Mouse (Mus musculus) adrenal gland, adult 8-10 months (tissue): ENCODE measurements around the gene Hsd11b1. TPM values are rescaled to one million over a fixed set of nuclear protein-coding genes. Genes with fewer than 3 reads are reported as not detected.
A peak's percentile ranks its signal among the peaks of the same experiment; 100 is the strongest.

Source experiments
- DNase-seq: peaks from one replicate; pipeline ENCODE4 v3.0.0; 2022
- total RNA-seq, 4 experiments: library from RNA; stranded (reverse); gene quantifications; 2 replicates each; pipeline ENCODE4 v1.2.4; 2022

Gene Hsd11b1
- total RNA-seq, 4 experiments from 2014 or later, result 58.1 to 94.0 (median 71.6) TPM

- no peak for DNase-seq
Measured at GRCm38 (mm10) chr1:193198312-193198711, 65.6 kb downstream of the Hsd11b1 start.

- DNase-seq, result no peak
Measured at GRCm38 (mm10) chr1:193197494-193198205, 66.2 kb downstream of the Hsd11b1 start.

- DNase-seq, result no peak
Measured at GRCm38 (mm10) chr1:193195169-193195810, 68.6 kb downstream of the Hsd11b1 start.

GRCm38 (mm10) chr1:193194416-193195140 is 69.3 kb downstream of the Hsd11b1 start:
- DNase-seq, result no peak

GRCm38 (mm10) chr1:193191675-193192283 is 72.1 kb downstream of the Hsd11b1 start:
- DNase-seq, result no peak

GRCm38 (mm10) chr1:193189771-193190170 is 74.1 kb downstream of the Hsd11b1 start:
- no peak for DNase-seq

- no peak for DNase-seq
Measured at GRCm38 (mm10) chr1:193189151-193189621, 74.7 kb downstream of the Hsd11b1 start.

GRCm38 (mm10) chr1:193188257-193188656 is 75.6 kb downstream of the Hsd11b1 start:
- DNase-seq, result no peak

GRCm38 (mm10) chr1:193181104-193181503 is 82.8 kb downstream of the Hsd11b1 start:
- no peak for DNase-seq

- DNase-seq, result no peak
Measured at GRCm38 (mm10) chr1:193174143-193174733, 89.6 kb downstream of the Hsd11b1 start.

- no peak for DNase-seq
Measured at GRCm38 (mm10) chr1:193173810-193174129, 90.1 kb downstream of the Hsd11b1 start.

GRCm38 (mm10) chr1:193172991-193173809 is 90.7 kb downstream of the Hsd11b1 start:
- peak; percentile 96 for DNase-seq

Other genes starting within 250 kb of the Hsd11b1 start
- gene Syt14, start 228.3 kb downstream of the Hsd11b1 start, total RNA-seq, result 10 to 100 TPM; 12.0 to 15.9 (median 14.8) TPM
- gene Diexf, start 133.8 kb downstream of the Hsd11b1 start, total RNA-seq, result 10 to 100 TPM; 16.7 to 24.1 (median 20.8) TPM
- under 1 TPM; 0.15 to 0.49 (median 0.26) TPM for gene Irf6, start 111.0 kb downstream of the Hsd11b1 start, total RNA-seq
- 1 to 10 TPM; 2.2 to 3.2 (median 3.0) TPM for gene A130010J15Rik, start 96.0 kb downstream of the Hsd11b1 start, total RNA-seq
- gene Traf3ip3, start 62.4 kb downstream of the Hsd11b1 start, total RNA-seq, result 1 to 10 TPM; 1.6 to 3.9 (median 2.7) TPM
- 1 to 10 TPM; 1.2 to 2.7 (median 1.5) TPM for gene Lamb3, start 56.4 kb downstream of the Hsd11b1 start, total RNA-seq
- 10 to 100 TPM; 48.8 to 85.1 (median 74.4) TPM for gene G0s2, start 9.1 kb upstream of the Hsd11b1 start, total RNA-seq
- gene Camk1g, start 106.2 kb upstream of the Hsd11b1 start, total RNA-seq, result under 1 TPM in 3 of 4 experiments, not detected in 1; 0.12 to 0.49 (median 0.35) TPM